Mouse (Mus musculus): ENCODE data around the gene Atxn1l. TPM values are rescaled to one million over a fixed set of nuclear protein-coding genes. Genes with fewer than 3 reads are reported as not detected.

Atxn1l gene
- total RNA-seq, 2 experiments from 2014 or later: 20.1 to 20.5 TPM

GRCm38 (mm10) chr8:109736819-109737218 is 720 bp downstream of the Atxn1l start:
- no peak for DNase-seq (ENCODE audit: low spot score)
- intact Hi-C loops (cut with DNase I): no loop called here

GRCm38 (mm10) chr8:109734018-109734417 is 3.5 kb downstream of the Atxn1l start:
- intact Hi-C loops (cut with DNase I): no loop called here
- DNase-seq (ENCODE audit: low spot score): no peak

GRCm38 (mm10) chr8:109731012-109731411 is 6.5 kb downstream of the Atxn1l start:
- no peak for DNase-seq (ENCODE audit: low spot score)
- intact Hi-C loops (cut with DNase I): no loop called here

GRCm38 (mm10) chr8:109725106-109725505 is 12.4 kb downstream of the Atxn1l start:
- no peak for DNase-seq (ENCODE audit: low spot score)
- intact Hi-C loops (cut with DNase I): no loop called here

- DNase-seq (ENCODE audit: low spot score): no peak
- intact Hi-C loops (cut with DNase I): no loop called here
Observed at GRCm38 (mm10) chr8:109714961-109715360, 22.6 kb downstream of the Atxn1l start.

GRCm38 (mm10) chr8:109712521-109712920 is 25.0 kb downstream of the Atxn1l start:
- DNase-seq (ENCODE audit: low spot score): no peak
- intact Hi-C loops (cut with DNase I): no loop called here

GRCm38 (mm10) chr8:109707921-109708320 is 29.6 kb downstream of the Atxn1l start:
- DNase-seq (ENCODE audit: low spot score): no peak
- intact Hi-C loops (cut with DNase I): no loop called here

- intact Hi-C loops (cut with DNase I): no loop called here
- no peak for DNase-seq (ENCODE audit: low spot score)
Observed at GRCm38 (mm10) chr8:109706874-109707237, 30.7 kb downstream of the Atxn1l start.

- intact Hi-C loops (cut with DNase I): no loop called here
Observed at GRCm38 (mm10) chr8:109706076-109706873, 31.3 kb downstream of the Atxn1l start.

GRCm38 (mm10) chr8:109705320-109706075 is 32.0 kb downstream of the Atxn1l start, which contains the start of gene Zfp821:
Zfp821 (plus strand) TSS chr8:109705546.
- DNase-seq (ENCODE audit: low spot score): peak; percentile 88
- intact Hi-C loops (cut with DNase I): no loop called here

More at GRCm38 (mm10) chr8:109706076-109706873, 31.3 kb downstream of the Atxn1l start:
- DNase-seq (ENCODE audit: low spot score): no peak

GRCm38 (mm10) chr8:109704565-109705319 is 32.8 kb downstream of the Atxn1l start:
- intact Hi-C loops (cut with DNase I): no loop called here
- no peak for DNase-seq (ENCODE audit: low spot score)

- intact Hi-C loops (cut with DNase I): no loop called here
- DNase-seq (ENCODE audit: low spot score): no peak
Observed at GRCm38 (mm10) chr8:109698477-109698876, 39.1 kb downstream of the Atxn1l start.

GRCm38 (mm10) chr8:109697754-109698153 is 39.8 kb downstream of the Atxn1l start:
- intact Hi-C loops (cut with DNase I): no loop called here
- no peak for DNase-seq (ENCODE audit: low spot score)

GRCm38 (mm10) chr8:109694154-109694553 is 43.4 kb downstream of the Atxn1l start:
- no peak for DNase-seq (ENCODE audit: low spot score)
- intact Hi-C loops (cut with DNase I): loop anchor here (5.0 kb wide), 2 partner anchors 82 to 83 kb away; partner anchors contain the start of genes Ap1g1 and Pkd1l3

- peak; percentile 97 for DNase-seq (ENCODE audit: low spot score)
- intact Hi-C loops (cut with DNase I): loop anchor here (5.0 kb wide), 2 partner anchors 81 to 84 kb away; partner anchors contain the start of genes Ap1g1 and Pkd1l3
Observed at GRCm38 (mm10) chr8:109693146-109693900, 44.2 kb downstream of the Atxn1l start, which contains the start of gene Ist1. Ist1 (minus strand) TSS chr8:109693260.

GRCm38 (mm10) chr8:109692443-109693145 is 44.9 kb downstream of the Atxn1l start:
- DNase-seq (ENCODE audit: low spot score): no peak
- intact Hi-C loops (cut with DNase I): loop anchor here (5.0 kb wide), 2 partner anchors 80 to 85 kb away; partner anchors contain the start of genes Ap1g1 and Pkd1l3

GRCm38 (mm10) chr8:109691769-109692168 is 45.8 kb downstream of the Atxn1l start:
- DNase-seq (ENCODE audit: low spot score): no peak
- intact Hi-C loops (cut with DNase I): loop anchor here (5.0 kb wide), 2 partner anchors 79 to 86 kb away; partner anchors contain the start of genes Ap1g1 and Pkd1l3

GRCm38 (mm10) chr8:109687248-109687647 is 50.3 kb downstream of the Atxn1l start:
- intact Hi-C loops (cut with DNase I): no loop called here
- no peak for DNase-seq (ENCODE audit: low spot score)

GRCm38 (mm10) chr8:109682120-109682519 is 55.4 kb downstream of the Atxn1l start:
- intact Hi-C loops (cut with DNase I): no loop called here
- DNase-seq (ENCODE audit: low spot score): no peak
